Mouse (Mus musculus) urinary bladder, postnatal 0 days (tissue): ENCODE measurements around the gene Gm15013. TPM values are rescaled to one million over a fixed set of nuclear protein-coding genes. Genes with fewer than 3 reads are reported as not detected.

Source experiments
- polyA plus RNA-seq: library from polyadenylated mRNA; unstranded; fragments of >200 nt; fragmentation: Nextera tagmentation; extraction: Ambion mirVana; gene quantifications from 2 replicates; pipeline ENCODE4 v1.2.1, GENCODE M21; 2015

Gene Gm15013
- 0.39 TPM in 1 of 2 replicates, not detected in the other for polyA plus RNA-seq

GRCm38 (mm10) chrX:139714381-139714780 is at the start of gene Gm15013:
TSS of gene Gm15013 (minus strand) at chrX:139714481.

GRCm38 (mm10) chrX:139684775-139685695 is 29.2 kb downstream of the Gm15013 start, which contains the start of gene Tbc1d8b:
TSS of gene Tbc1d8b (plus strand) at chrX:139684996.

Other genes with a start within 250 kb of the Gm15013 start
- 3.4 and 3.9 TPM in 2 replicates for gene D330045A20Rik, start 234.1 kb downstream of the Gm15013 start, polyA plus RNA-seq
- gene Rnf128, start 151.2 kb downstream of the Gm15013 start, polyA plus RNA-seq: 95.5 and 107 TPM in 2 replicates
- gene Tbc1d8b, start 29.5 kb downstream of the Gm15013 start, polyA plus RNA-seq: 2.3 and 3.4 TPM in 2 replicates
- 0.27 and 0.33 TPM in 2 replicates for gene Ripply1, start 67.9 kb upstream of the Gm15013 start, polyA plus RNA-seq
- 0.67 and 0.85 TPM in 2 replicates for gene Cldn2, start 86.3 kb upstream of the Gm15013 start, polyA plus RNA-seq
- 5.4 and 11.5 TPM in 2 replicates for gene Morc4, start 157.2 kb upstream of the Gm15013 start, polyA plus RNA-seq